In the genomic region with DNA sequence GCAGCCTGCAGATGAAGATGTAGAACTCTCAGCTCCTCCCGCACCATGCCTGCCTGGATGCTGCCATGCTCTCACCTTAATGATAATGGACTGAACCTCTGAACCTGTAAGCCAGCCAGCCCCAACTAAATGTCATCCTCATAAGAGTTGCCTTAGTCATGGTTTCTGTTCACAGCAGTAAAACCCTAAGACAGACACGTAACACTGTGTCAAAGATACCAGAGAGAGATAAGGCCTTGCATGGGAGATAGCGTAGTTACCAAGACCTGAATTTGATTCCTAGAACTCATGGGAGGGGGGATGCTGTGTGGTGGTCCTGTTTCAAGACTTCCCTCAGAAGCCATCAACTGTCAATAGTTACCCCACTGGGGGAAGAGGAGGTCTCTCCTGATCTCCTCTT, we compare ENCODE assay signal across 17 mouse cellular contexts.
"Had no signal": no experiment of that assay in that cellular context is flagged by ENCODE, and none has a peak within 500 bp of the region (broad histone marks: within the 10 kb centered on the region; RNA-seq: fewer than 3 reads in every experiment).

No protein-coding gene starts in this region.

- DNase-seq: lung, adult 2 months; lung, postnatal 14 days; lung, postnatal 36 days; right cerebral cortex, postnatal 14 days; spleen, adult 18-20 months; thymus, adult 18-20 months; thymus, postnatal 14 days; thymus, postnatal 36 days had no signal

- H3K4me2 ChIP-seq: lung, embryonic 15.5 days; midbrain, embryonic 11.5 days; midbrain, embryonic 13.5 days; neural tube, embryonic 13.5 days; neural tube, embryonic 15.5 days had no signal

- H3K27me3 ChIP-seq: lung, embryonic 15.5 days; midbrain, embryonic 13.5 days; neural tube, embryonic 13.5 days; neural tube, embryonic 15.5 days had no signal

- H3K9ac ChIP-seq: lung, embryonic 15.5 days; midbrain, embryonic 13.5 days; neural tube, embryonic 13.5 days; neural tube, embryonic 15.5 days had no signal

- ATAC-seq: midbrain, embryonic 13.5 days; midbrain, embryonic 16.5 days had no signal

- H3K27ac ChIP-seq: lung, embryonic 15.5 days; macrophage; midbrain, embryonic 13.5 days; neural tube, embryonic 13.5 days; neural tube, embryonic 15.5 days had no signal

- H3K4me3 ChIP-seq: lung, embryonic 15.5 days; megakaryocyte, embryonic 14.5 days; midbrain, embryonic 13.5 days; myocyte; neural tube, embryonic 13.5 days; neural tube, embryonic 15.5 days had no signal

- H3K36me3 ChIP-seq: lung, embryonic 15.5 days; midbrain, embryonic 13.5 days; neural tube, embryonic 13.5 days; neural tube, embryonic 15.5 days had no signal

- H3K9me3 ChIP-seq: lung, embryonic 15.5 days; megakaryocyte, embryonic 14.5 days; midbrain, embryonic 13.5 days; neural tube, embryonic 13.5 days; neural tube, embryonic 15.5 days had no signal
